Mouse (Mus musculus): Measurements from ENCODE around the gene Plekhg1.
A peak's percentile ranks its signal among the peaks of the same experiment; 100 is the strongest.

Gene Plekhg1

DNA sequence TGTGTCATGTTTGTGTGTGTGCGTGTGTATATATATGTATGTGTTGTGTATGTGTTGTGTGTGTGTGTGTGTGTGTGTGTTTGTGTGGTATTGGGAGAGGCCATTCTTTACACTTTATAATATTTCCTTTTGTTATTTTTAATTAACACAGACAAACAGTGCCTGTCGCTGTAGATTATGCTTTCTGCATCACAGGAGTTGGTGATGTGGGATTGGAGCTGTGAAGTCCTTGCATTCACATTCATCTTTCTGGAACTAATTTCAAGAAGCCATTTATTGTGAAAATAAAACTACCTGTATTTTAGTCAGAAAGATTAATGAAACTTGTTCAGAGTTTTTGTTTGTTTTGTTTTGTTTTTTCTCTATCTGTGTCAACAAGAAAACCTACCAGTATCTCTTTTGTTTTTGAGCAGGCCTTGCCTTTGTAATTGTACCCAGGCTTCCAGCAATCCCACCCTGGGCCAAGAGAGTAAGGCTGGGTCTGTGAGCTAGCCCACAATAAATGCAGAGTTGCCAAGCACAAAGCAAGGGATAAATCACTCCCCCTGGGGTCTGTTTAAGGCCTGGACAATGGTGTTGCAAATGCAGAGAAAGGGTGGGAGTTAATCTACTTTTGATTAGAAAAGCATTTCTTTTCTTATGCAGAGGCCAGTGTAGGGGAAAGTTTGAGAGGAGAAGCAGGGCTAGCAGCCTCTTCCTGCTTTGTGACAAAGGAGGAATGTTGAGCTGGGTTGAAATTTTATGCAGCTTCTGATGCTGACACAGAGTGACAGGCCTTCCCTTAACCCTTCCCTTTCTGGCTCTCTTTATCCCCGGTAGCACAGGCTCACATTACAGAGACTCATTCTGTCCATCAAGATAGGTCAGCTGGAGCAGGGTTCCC lies 151.5 kb downstream of the Plekhg1 start:
- no peak for DNase-seq

DNA sequence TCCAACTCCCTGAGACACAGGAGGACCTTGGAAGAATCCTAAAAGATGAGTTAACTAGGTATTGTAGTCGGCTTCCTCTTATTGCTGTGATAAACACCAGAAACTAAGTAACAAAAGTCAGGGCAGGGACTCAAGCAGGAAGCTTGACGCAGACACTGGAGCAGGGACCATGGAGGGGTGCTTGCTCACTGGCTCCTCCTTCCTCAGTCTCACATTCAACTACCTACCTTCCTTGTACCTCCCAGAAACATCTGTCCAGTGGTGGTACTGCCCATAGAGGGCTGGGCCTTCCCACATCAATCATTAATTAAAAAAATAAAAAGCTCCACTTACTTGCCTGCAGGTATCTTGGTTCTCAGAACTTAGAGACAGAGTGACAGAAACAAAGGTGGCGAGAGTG lies 152.2 kb downstream of the Plekhg1 start:
- DNase-seq, result no peak

DNA sequence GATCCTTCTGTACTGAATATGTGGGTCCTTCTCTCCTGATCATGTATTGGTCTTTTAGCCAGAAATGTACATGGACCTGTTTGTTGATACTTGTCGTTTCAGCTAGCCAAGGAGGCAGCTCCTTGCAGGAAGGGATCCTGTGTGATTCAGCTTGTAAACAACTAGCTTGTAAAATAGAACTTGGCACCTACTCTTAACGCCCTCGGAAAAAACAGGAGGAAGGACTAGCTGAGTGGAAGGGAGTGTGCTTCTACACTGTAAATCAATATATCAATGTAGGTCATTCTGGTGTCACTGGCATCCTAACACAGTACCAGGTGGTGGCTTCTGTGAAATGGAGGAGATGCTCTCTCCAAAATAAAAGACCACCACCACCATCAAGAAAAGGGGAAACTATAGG lies 157.9 kb downstream of the Plekhg1 start:
- no peak for DNase-seq

DNA sequence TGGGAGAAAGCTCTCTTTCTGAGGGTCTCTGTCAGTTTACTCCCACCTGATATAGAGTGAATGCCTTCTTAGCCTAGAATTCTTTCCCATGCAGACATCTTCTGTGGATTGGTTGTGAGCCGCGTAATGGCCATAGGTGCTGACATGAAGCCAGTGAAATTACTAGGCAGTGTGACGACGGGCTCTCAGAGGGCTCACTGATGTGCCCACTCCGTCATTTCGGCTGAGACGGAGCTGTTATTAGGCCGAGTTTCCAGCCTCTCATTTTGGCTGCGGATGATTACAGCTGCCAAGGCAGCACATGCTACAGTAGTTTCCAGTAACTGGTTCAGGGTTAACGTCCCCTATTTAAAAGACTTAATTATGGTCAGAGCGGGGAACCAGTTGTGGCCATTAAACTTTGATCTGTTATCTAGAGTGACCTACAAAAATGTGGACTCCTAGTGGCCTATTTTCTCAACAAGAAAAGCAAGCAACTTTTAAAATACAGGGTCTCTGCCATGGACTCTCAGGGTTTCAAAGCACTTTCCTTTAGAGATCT lies 160.3 kb downstream of the Plekhg1 start:
- no peak for DNase-seq

DNA sequence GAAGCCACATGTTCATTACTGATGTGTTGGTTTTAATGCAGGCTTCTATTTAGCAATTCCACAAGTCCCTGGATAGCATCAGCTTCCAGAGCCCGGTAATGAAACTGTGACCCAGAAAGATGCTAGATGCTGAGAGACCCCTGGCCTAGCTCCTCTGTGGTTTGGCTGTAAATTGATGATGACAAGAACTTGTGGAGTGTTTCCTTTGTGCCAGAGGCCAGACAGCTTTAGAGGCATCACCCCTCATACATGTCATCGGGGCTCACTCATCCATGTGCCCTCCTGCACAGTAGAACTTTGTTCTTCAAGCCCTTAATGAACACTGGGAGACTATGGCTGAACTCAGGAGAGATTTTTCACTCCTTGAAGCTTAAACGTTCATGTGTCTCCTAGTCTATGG lies 165.6 kb downstream of the Plekhg1 start:
- no peak for DNase-seq

DNA sequence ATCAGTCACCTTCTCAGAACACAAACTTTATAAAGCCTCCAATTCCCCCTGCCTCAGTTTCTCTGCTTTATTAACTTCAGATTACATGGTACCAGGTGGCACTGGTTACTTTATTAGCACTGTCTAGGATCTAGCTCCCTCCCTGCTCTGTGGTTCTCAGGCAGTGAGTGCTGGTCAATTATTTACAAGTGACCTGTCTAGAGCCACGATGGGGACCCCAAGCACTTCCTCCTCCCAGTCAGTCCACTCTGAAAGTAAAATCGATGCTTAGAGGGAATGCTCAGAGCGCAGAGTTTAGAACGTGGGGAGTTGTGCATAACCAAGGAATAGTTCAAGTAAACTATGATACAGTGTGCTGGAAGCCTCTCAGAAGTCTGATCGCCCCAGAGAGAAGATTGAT lies 173.9 kb downstream of the Plekhg1 start:
- DNase-seq, result no peak

DNA sequence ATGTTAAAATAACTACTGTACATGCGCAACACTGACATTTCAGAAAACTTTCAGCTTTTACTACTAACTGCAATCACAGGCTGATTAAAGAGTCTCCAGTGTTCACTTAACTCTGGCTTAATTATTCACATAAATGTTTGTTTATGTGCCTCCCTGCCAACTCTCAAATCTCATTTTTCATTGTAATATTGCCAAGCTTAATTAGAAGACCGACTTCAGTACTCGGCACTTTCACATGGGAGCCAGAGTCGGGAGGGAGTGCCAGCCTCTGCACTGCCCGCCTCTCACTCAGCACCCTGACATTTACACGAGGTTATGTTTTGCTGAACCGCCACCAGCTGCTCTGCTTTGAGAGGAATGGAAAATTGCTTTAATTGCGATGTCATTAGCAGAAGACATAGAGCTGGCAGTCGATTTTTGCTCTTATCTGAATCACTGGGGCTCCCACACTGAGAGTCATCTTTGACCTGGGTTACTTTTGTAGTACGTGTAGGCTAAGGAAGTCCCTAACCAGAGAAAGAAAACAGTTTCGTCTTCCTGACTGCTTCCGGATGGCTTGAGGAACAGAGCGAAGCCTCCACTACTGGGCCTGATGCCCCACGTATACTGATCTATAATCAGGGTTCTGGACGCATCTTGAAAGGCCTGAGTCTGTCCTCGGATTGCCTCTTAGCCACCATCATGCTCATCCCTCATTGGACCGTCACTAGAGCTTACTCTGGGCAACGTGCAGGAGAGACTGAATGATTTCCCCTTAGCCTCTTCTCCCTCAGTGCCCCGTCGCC lies 180.4 kb downstream of the Plekhg1 start:
- no peak for DNase-seq

DNA sequence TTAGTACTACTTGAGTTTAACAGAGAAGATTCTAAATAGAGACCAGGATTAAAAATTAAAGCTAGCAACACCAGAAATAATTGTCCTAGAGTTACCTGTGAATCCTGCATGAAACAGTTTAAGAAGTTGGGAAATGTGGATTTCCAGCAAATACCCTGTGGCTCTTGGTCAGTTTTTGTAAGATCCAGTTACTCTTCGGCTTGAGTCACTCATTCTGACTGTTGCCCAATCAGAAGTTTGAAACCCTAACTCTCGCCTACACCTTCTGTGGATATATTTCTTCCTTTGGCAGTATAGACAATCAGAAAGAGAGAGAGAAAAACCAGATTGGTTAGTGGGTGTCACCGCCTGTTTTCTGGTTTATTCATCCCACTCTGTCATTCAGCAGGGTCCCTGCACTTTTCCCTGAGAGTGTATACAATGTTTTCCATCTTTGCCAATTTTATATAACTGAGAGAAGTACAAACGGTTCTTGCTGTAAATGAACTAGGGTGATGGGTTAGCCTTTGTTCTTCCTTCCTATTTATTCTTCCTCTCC lies 187.9 kb downstream of the Plekhg1 start:
- DNase-seq, result no peak

DNA sequence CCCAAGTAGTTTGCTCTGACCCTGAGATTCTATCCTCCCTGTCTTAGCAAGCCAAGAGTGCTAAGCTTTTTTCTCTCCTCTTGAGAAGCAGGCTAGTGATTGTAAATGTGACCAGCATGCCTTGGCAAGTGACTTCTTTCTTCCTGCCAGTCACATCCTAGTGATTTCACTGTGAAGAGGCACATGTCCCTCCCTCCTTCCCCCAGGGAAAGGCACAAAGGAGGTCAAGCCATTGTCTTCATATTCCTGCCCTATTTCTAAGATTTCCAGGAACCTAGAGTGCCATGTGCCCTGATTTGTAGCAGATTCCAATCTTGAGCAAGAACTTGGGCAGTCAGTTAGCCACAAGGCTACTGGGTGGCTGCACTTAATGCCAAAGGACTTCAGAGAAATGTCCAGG lies 191.7 kb downstream of the Plekhg1 start:
- DNase-seq, result no peak

DNA sequence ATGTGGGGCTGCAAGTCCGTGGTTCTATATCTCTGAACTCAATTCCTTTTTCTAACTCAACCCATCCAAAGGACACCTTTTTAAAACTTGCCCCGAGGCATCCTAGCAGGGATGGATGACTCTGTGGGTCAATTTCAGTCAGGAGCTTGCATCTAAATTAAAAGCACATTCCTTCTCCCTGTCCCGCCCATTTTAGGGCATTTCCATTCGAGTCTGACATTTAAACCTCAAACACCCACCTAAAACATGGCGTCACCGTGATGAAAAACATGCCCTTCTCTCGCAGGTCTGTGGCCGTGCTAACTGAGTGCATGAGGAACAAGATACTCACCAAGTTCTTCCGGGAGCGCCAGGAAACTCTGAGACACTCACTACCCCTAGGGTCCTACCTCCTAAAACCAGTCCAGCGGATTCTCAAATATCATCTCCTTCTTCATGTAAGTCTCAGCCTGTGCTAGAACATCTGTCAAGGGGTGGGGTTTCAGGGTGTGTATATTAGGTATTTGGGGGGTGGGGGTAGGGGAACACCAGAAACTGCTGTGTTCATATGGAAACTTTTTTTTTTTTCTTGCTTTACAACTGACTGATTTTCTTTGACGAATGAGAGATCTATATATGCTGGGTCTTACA lies 193.3 kb downstream of the Plekhg1 start:
- DNase-seq, result no peak

DNA sequence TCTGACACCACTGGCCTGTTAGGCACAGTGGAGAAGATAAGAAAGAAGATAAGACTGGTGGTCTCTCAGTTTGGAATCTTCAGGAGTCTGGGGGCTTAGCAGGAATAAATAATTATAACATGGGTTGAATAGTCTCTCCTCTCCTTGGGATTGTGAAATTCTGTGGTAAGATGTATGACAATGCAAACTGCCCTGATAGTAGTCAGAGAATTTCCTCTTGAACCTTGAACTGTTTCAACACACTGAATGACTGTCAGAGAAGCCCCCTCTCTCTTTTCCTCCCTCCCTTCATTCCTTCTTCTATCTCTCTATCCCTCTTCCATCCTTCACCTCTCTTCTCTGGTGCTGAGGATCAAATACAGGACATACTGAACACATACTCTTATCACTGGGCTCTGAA lies 196.7 kb downstream of the Plekhg1 start:
- no peak for DNase-seq

DNA sequence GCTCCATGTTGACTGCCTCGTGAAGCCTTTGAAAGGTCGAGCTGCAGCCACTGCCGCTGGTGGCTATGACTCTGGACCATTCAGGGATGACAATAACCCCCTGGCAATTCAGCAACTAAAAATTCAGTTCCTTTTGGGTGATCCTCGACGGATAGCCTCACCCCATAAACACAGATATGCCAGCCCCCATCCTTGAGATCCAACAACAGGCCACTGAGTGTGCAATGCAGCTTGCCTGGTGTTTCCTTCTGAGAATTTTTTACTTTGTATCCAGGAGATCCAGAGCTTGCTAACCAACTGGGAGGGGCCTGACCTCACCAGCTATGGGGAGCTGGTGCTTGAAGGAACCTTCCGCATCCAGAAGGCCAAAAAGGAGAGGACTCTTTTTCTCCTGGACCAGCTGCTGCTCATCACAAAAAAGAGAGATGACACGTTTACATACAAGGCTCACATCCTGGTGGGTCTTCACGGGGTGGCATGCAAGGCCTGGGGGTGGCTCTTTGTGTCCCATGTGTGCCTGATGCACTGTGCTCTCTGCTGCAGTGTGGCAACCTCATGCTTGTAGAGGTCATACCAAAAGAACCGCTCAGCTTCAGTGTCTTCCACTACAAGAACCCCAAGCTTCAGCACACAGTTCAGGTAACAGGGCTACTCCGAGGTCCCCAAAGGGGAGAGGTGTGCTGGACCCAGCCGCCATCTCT lies 199.9 kb downstream of the Plekhg1 start:
- DNase-seq, result no peak

DNA sequence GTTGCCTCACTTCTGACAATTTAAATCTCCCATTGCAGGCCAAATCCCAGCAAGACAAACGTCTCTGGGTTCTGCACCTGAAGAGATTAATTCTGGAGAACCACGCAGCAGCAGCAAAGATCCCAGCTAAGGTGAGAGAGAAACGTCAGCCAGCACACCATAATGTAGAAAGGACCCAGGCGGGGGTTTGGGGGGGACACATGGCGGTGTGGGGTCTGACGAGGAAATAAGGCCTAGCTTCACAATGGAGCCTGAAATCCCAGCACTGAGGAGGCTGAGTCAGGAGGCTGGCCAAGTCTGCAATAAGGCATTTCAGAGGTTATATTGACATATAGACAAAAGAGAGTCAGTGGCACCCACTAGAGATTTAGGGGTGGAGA lies 200.4 kb downstream of the Plekhg1 start:
- DNase-seq, result no peak

DNA sequence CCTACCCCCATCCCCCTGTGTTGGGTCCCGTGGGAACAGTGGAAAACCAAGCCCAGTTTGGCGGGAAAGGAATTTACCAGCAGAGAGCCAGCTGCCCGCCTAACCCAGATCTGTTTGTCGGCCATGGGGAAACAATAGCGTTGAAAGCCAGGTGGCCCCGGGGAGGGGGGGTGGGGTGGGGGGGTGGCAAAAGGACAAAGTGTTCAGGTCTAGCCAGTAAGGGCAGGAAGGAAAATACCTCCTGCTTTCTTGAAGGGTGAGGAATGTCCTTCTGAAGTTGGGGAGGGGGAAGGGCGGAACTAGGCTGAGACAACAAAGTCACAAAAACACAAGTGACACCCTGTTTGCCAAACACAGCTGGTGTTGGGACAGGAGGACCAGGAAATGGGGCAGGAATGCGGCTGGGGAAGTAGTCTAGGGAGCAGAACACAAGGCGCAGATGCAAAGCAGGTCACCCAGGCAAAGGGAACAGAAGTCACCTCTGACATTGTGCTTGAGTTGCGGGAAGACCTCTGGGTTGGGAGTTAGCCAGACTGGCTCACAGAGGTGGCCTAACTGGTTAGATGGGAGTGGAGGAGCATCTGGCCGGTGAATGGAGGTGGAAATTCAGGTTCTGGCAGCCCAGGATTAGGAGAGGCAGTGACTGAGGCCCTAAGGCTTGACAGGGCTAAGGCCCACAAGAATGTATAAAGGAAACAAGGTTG lies 201.0 kb downstream of the Plekhg1 start:
- DNase-seq, result no peak

DNA sequence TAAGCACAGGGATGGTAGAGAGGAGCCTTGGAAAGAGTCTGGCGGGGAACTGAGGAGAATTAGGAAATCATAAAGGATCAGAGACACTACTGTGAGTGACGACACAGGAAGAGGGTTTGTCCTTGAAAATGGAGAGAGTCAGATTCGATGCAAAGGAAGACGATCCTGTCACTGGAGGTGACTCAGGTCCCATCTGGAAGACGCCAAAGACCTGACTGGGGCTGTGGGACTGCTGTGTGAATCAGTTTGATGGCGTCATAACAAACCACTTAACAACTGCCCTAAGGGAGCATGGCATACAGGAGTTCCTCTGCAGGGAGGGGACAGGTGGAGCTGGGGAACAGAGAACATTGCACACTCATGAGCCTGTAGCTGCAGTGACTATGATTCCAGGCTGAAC lies 202.1 kb downstream of the Plekhg1 start:
- no peak for DNase-seq

DNA sequence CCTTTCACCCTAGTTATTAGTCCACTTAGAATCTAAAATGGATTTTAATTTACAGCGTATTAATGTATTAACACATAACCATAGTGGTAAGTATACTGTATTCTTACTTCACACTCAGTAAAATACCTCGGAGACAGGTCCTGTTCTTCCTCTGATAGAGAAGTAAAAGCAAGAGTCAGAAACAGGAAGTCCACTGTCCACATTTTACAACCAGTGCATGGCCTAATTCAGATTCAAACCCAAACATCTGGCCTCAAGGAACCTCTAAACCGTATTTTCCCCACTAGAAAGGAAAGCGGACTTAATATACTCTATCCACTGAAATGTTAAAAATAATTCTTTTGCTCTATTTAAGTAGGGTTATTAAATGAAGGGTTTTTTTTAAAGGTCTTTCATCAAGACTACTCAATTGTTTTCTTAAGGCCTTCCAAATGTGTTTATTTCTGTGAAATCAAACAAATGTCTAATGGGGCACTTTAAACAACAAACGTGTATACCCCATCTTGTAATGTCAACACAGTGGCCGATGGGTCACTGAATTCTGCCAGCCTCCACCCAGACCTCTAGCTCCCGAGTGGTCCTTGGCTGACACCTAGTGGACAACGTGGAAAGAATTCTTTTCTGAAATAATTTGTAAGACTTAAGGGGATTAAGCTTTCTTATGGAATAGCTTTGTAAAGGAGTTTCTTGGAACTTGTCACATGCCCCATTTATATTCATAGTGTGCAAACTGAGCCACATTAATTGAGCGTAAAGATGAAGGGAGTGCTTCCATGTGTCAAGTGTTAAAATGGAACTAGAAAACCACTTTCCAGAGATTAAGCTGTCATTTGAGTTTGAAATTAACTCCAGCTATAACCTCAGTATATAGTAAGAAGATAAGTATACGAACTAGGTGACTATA lies 203.6 kb downstream of the Plekhg1 start:
- DNase-seq, result peak; percentile 66 to 68

DNA sequence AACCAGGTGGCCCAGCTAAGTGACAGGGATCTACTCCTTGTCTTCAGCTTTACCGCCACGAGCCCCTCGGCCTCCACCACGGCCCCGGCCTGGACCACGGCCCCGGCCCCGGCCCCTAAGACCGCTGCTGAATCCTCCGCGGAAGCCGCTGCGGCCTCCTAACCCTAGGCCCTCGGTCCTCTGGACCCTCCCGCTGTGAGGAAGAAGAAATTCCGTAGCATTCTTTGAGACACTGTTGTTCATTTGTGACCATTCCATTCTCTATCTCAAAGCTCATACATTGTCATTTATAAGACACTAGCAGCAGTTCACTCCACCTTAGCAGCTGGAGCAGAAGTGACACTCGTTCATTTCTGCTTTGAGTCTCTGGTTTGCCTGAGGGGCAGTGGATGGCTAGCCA lies 206.7 kb downstream of the Plekhg1 start:
- DNase-seq, result no peak

DNA sequence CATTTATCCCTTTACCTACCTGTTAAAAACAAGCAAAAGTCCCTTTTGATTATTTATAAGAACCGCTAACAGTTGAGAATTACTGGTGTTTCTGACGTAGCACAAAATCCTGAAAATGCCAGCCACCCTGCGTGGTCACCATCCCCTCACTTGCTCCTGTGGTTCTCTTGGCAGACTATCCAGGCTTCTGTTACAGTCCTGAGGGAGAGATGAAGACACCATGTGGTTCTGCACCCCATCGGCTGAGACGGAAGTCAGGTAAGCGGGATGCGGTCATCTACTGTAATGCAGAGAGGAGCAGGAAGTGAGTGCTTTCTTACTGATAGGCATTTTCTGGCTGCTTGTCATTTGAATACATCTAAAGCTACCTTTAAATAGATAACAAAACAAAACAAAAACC lies 207.2 kb downstream of the Plekhg1 start:
- DNase-seq, result no peak

DNA sequence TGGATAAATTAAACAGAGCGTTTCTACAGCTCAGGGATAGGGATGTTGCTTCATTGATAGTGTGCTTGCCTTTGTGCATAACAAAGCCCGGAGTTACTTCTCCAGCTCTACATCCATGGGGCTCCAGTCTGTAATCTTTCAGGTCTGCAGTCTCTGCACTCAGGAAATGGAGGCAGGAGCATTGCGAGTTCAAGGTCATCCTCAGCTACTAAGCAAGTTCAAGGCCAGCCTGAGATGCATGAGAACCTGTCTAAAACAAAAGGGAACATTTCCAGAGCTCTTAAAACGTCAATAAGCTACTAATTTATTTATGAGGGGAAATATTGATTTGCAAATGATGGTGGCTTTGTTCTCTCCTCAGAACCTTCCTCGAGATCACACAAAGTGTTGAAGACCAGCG lies 209.1 kb downstream of the Plekhg1 start:
- DNase-seq, result no peak

DNA sequence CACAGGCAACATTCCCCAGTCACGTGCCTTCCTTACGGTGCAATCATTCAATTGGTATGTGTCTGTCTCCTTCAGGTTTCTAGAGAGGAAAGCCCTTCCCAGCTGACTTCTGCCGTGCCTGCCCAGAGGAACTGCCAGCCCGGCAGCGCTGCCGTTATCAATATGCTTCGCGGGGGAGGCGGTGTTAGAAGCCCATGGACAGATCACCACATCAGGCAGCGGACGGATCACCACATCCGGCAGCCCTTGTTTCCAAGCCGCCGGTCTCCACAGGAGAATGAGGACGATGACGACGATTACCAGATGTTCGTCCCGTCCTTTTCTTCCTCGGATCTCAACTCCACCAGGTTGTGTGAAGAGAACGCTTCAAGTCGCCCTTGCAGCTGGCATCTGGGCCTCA lies 216.3 kb downstream of the Plekhg1 start:
- no peak for DNase-seq

DNA sequence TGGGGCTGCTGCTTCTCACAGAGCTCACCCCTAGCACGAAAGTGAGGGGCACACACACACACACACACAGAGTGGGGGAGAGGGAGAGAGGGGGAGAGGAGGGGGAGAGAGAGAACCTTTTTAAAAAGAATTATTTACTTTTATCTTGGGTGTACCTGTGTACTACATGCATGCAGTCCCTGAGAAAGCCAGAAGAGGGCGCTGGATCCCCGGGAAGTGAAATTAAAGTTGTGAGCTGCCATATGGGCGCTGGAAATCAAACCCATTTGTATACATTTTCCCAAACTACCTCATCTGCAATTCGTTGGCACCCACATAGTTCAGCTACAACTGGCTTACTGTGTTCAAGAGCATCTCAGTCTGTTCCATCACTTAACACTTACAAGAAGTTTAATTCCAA lies 218.4 kb downstream of the Plekhg1 start:
- no peak for DNase-seq
